Mouse (Mus musculus) liver, embryonic 12.5 days (tissue): Measurements from ENCODE around the gene Mpped1. TPM values are rescaled to one million over a fixed set of nuclear protein-coding genes. Genes with fewer than 3 reads are reported as not detected.

Experiments used
- ATAC-seq: fragments of 200-750 bp; cut with Nextera tagmentation; 2 replicates; pipeline ENCODE4 v1.8.0; 2017; ENCODE audit warnings: moderate number of reproducible peaks, mild to moderate bottlenecking, moderate library complexity
- H3K27ac ChIP-seq: fragments of 300-500 bp; sonication (generic); 2 replicates; pipeline ENCODE4 v1.5.1; 2016; ENCODE audit warnings: mild to moderate bottlenecking
- H3K27me3 ChIP-seq: fragments of 300-500 bp; sonication (generic); replicated peaks from 2 replicates; pipeline ENCODE4 v1.6.1; 2016; ENCODE audit warnings: mild to moderate bottlenecking, moderate library complexity
- H3K36me3 ChIP-seq: fragments of 300-500 bp; sonication (generic); 2 replicates; pipeline ENCODE4 v1.6.1; 2016; ENCODE audit warnings: mild to moderate bottlenecking, moderate library complexity
- H3K4me1 ChIP-seq: fragments of 300-500 bp; sonication (generic); 2 replicates; pipeline ENCODE4 v1.6.1; 2016
- H3K4me2 ChIP-seq: fragments of 300-500 bp; sonication (generic); 2 replicates; pipeline ENCODE4 v1.6.1; 2016; ENCODE audit warnings: mild to moderate bottlenecking, moderate library complexity
- H3K4me3 ChIP-seq: fragments of 300-500 bp; sonication (generic); 2 replicates; pipeline ENCODE4 v1.5.1; 2016; ENCODE audit warnings: mild to moderate bottlenecking, moderate library complexity
- H3K9ac ChIP-seq: fragments of 300-500 bp; sonication (generic); 2 replicates; pipeline ENCODE4 v1.6.1; 2016; ENCODE audit warnings: mild to moderate bottlenecking, moderate library complexity
- H3K9me3 ChIP-seq: fragments of 300-500 bp; sonication (generic); replicated peaks from 2 replicates; pipeline ENCODE4 v1.6.1; 2016; ENCODE audit warnings: mild to moderate bottlenecking, moderate library complexity
- WGBS: fragments of 180-500 bp; shearing (Covaris S2); methylation state at CpG from one replicate; pipeline ENCODE4 v1.1.7; 2016; ENCODE audit not compliant: insufficient replicate concordance; 5-methylcytosine and 5-hydroxymethylcytosine counted together
- polyA plus RNA-seq: library from polyadenylated mRNA; unstranded; fragments of >200 nt; fragmentation: Nextera tagmentation; extraction: Ambion mirVana; gene quantifications from 2 replicates; pipeline ENCODE4 v1.2.1, GENCODE M21; 2016

The Mpped1 gene
- polyA plus RNA-seq, 1 experiment from 2014 or later = 0.10 TPM

GRCm38 (mm10) chr15:83772460-83772859 is 6.8 kb upstream of the Mpped1 start:
- Histone ChIP-seq H3K4me2 (no peak overlapping the region), H3K36me3 (no peaks in the 10 kb centered on the region), H3K27ac (no peak overlapping the region), H3K4me3 (no peak overlapping the region), H3K4me1 (no peaks in the 10 kb centered on the region), H3K9me3 (no peaks in the 10 kb centered on the region), H3K27me3 (peaks cover 19% of the 10 kb centered on the region), H3K9ac (no peak overlapping the region)
- WGBS = 50% methylated on average over 5 of the region's 5 CpGs
- ATAC-seq = no peak

DNA sequence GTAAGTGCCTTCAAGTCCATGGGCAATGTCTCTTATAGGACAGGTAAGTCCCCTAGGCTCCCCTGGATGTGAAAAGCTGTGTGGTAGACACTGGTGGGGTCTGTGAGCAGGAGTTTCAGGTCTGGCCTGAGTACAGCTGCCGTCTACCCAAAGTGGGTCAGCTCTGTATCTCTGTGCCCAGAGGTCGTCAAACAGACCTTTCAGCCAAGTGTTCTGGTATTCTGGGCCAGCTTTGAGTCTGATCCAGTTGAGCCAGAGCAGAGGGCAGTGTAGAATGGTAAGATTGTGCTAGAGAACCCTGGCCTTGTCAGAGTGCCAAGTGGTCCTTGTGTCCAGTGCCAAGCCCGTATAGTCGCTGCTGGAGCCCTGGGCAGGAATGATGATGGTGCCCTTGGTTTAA is 6.3 kb upstream of the Mpped1 start:
- Histone ChIP-seq H3K36me3 (no peaks in the 10 kb centered on the region), H3K9ac (no peak overlapping the region), H3K4me2 (no peak overlapping the region), H3K4me1 (no peaks in the 10 kb centered on the region), H3K27ac (no peak overlapping the region), H3K4me3 (no peak overlapping the region), H3K9me3 (no peaks in the 10 kb centered on the region), H3K27me3 (peaks cover 24% of the 10 kb centered on the region)
- no peak for ATAC-seq
- WGBS = 63% methylated on average over 4 of the region's 4 CpGs

DNA sequence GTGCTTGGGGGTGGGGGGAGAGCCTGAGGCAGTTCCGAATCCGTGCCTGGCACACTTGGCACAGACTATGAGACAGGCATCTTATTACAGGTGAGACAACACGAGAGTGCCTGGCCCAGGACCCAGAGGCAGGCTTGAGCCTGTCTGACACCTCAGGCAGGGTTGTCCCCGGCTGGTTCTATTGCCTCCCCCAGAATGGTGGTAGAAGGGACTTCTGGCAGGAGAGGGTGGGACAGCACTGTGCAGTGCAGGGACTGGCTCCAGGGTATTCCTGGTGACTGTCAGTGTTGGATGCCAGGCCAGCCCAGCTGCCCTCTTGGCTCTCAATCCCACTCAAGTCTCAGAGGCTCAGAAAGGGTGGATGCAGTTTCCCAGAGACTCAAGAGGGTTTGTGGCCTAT is 4.3 kb upstream of the Mpped1 start:
- H3K9ac ChIP-seq = no peak overlapping the region
- no peaks in the 10 kb centered on the region for H3K4me1 ChIP-seq
- no peaks in the 10 kb centered on the region for H3K9me3 ChIP-seq
- ATAC-seq = no peak
- H3K4me2 ChIP-seq = no peak overlapping the region
- no peak overlapping the region for H3K4me3 ChIP-seq
- no peaks in the 10 kb centered on the region for H3K36me3 ChIP-seq
- WGBS = 31% methylated on average over 4 of the region's 4 CpGs
- H3K27me3 ChIP-seq = peaks cover 42% of the 10 kb centered on the region
- H3K27ac ChIP-seq = no peak overlapping the region

- Histone ChIP-seq H3K4me2 (no peak overlapping the region), H3K27me3 (peaks cover 58% of the 10 kb centered on the region), H3K9me3 (no peaks in the 10 kb centered on the region), H3K27ac (no peak overlapping the region), H3K36me3 (no peaks in the 10 kb centered on the region), H3K4me1 (no peaks in the 10 kb centered on the region), H3K4me3 (no peak overlapping the region), H3K9ac (no peak overlapping the region)
- 51% methylated on average over 6 of the region's 6 CpGs for WGBS
- no peak for ATAC-seq
These were observed 2.8 kb upstream of the Mpped1 start for GRCm38 (mm10) chr15:83776265-83777000.

- Histone ChIP-seq H3K4me2 (no peak overlapping the region), H3K4me1 (no peaks in the 10 kb centered on the region), H3K9me3 (no peaks in the 10 kb centered on the region), H3K36me3 (no peaks in the 10 kb centered on the region), H3K27me3 (peaks cover 63% of the 10 kb centered on the region), H3K27ac (no peak overlapping the region), H3K4me3 (no peak overlapping the region), H3K9ac (no peak overlapping the region)
- WGBS = 49% methylated on average over 6 of the region's 6 CpGs
- ATAC-seq = no peak
These were observed 1.8 kb upstream of the Mpped1 start for GRCm38 (mm10) chr15:83777476-83777875.

GRCm38 (mm10) chr15:83779855-83780740 is 831 bp downstream of the Mpped1 start:
- Histone ChIP-seq H3K27ac (no peak overlapping the region), H3K9ac (no peak overlapping the region), H3K4me1 (no peaks in the 10 kb centered on the region), H3K27me3 (peaks cover 68% of the 10 kb centered on the region), H3K4me3 (peak overlapping the region; percentile 41), H3K9me3 (no peaks in the 10 kb centered on the region), H3K4me2 (peak overlapping the region; percentile 54), H3K36me3 (no peaks in the 10 kb centered on the region)
- 5% methylated on average over 45 of the region's 92 CpGs for WGBS
- ATAC-seq = no peak

DNA sequence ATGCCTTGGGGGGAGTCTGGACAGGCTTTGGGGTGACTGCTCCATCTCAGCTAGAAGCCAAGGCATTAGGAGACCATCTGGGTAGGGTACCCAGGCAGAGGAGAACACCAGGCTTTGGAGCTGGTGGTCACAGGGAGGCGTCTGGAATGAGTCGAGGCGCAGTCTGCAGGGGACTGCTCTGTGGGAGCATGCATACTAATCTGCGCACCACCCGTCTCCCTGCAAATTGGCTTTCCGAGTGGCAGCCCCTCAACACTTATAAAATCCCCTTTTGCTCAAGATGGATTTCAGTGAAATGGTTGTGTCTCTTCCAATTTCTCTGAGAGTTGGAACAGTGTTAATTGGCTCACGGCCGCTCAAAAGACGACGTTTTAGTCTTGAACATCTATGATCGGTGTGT is 2.0 kb downstream of the Mpped1 start:
- 67% methylated on average over 11 of the region's 11 CpGs for WGBS
- no peak for ATAC-seq
- no peak overlapping the region for H3K4me2 ChIP-seq
- H3K9ac ChIP-seq = no peak overlapping the region
- no peaks in the 10 kb centered on the region for H3K36me3 ChIP-seq
- H3K27ac ChIP-seq = no peak overlapping the region
- H3K9me3 ChIP-seq = no peaks in the 10 kb centered on the region
- no peak overlapping the region for H3K4me3 ChIP-seq
- H3K4me1 ChIP-seq = no peaks in the 10 kb centered on the region
- peaks cover 68% of the 10 kb centered on the region for H3K27me3 ChIP-seq

- Histone ChIP-seq H3K27ac (no peak overlapping the region), H3K9ac (no peak overlapping the region), H3K4me2 (no peak overlapping the region), H3K4me1 (no peaks in the 10 kb centered on the region), H3K4me3 (no peak overlapping the region), H3K27me3 (peaks cover 59% of the 10 kb centered on the region), H3K36me3 (no peaks in the 10 kb centered on the region), H3K9me3 (no peaks in the 10 kb centered on the region)
- ATAC-seq = no peak
- WGBS = 52% methylated on average over 9 of the region's 9 CpGs
These were observed 3.0 kb downstream of the Mpped1 start for GRCm38 (mm10) chr15:83782284-83782683.

- 66% methylated on average over 9 of the region's 9 CpGs for WGBS
- no peaks in the 10 kb centered on the region for H3K9me3 ChIP-seq
- no peak overlapping the region for H3K27ac ChIP-seq
- H3K9ac ChIP-seq = no peak overlapping the region
- H3K4me1 ChIP-seq = no peaks in the 10 kb centered on the region
- peaks cover 35% of the 10 kb centered on the region for H3K27me3 ChIP-seq
- ATAC-seq = no peak
- H3K4me2 ChIP-seq = no peak overlapping the region
- no peaks in the 10 kb centered on the region for H3K36me3 ChIP-seq
- no peak overlapping the region for H3K4me3 ChIP-seq
These were observed 5.5 kb downstream of the Mpped1 start for GRCm38 (mm10) chr15:83784772-83785171.

DNA sequence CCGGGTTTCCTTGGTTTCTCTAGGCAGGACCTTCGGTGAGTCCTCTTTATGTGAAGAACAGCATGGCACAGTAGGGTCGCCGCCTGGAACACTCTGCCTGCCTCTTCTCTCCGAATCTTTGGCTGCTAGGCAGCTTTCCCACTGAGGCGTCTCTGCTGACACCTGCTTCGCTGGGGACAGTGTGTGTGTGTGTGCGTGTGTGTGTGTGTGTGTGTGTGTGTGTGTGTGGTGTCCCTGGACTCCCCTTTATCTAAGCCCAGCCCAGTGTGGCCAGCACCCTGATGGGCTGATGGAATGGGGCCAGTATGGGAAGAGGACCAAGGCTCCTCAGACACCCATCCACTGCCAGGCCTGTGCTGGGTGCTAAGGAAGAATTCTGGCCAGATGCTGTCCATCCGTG is 9.8 kb downstream of the Mpped1 start:
- Histone ChIP-seq H3K36me3 (no peaks in the 10 kb centered on the region), H3K9me3 (no peaks in the 10 kb centered on the region), H3K4me1 (no peaks in the 10 kb centered on the region), H3K4me3 (no peak overlapping the region), H3K9ac (no peak overlapping the region), H3K4me2 (no peak overlapping the region), H3K27ac (no peak overlapping the region), H3K27me3 (peaks cover 4% of the 10 kb centered on the region; the same call in 1 of the 2 replicates)
- no peak for ATAC-seq
- 55% methylated on average over 9 of the region's 9 CpGs for WGBS

DNA sequence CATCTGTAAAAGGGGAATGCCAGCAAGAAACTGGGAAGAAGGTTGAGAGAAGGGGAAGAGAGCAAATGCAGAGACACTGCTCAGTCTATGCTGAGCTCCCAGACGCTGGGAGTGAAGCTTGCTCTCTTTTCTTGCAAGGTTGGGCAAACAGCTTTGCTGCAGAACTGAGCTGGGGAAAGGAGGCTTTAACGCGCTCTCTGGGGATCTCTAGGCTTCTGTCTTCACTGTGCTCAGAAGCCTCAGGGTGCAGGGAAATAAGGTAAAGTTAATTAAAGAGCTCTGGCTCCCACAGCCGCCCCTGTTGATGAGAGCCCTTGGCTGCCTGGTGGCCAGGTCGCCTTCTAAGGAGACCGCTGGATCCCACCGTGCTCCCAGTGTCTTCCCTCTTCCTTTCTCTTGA is 17.7 kb downstream of the Mpped1 start:
- Histone ChIP-seq H3K4me3 (no peak overlapping the region), H3K27ac (no peak overlapping the region), H3K36me3 (no peaks in the 10 kb centered on the region), H3K9me3 (no peaks in the 10 kb centered on the region), H3K4me1 (no peaks in the 10 kb centered on the region), H3K9ac (no peak overlapping the region), H3K4me2 (no peak overlapping the region), H3K27me3 (no peaks in the 10 kb centered on the region)
- no peak for ATAC-seq
- WGBS = 51% methylated on average over 7 of the region's 7 CpGs

- H3K9me3 ChIP-seq = no peaks in the 10 kb centered on the region
- H3K27me3 ChIP-seq = no peaks in the 10 kb centered on the region
- H3K27ac ChIP-seq = no peak overlapping the region
- H3K4me1 ChIP-seq = no peaks in the 10 kb centered on the region
- H3K4me3 ChIP-seq = no peak overlapping the region
- no peak overlapping the region for H3K4me2 ChIP-seq
- WGBS = 74% methylated on average over 11 of the region's 11 CpGs
- no peak for ATAC-seq
- H3K36me3 ChIP-seq = no peaks in the 10 kb centered on the region
- no peak overlapping the region for H3K9ac ChIP-seq
These were observed 19.7 kb downstream of the Mpped1 start for GRCm38 (mm10) chr15:83798964-83799363.
